Mouse (Mus musculus) cerebellum, adult (tissue): ENCODE data around the gene Kcnk7.

ENCODE experiments used
- ATAC-seq: cut with Nextera tagmentation; 2 replicates; pipeline ENCODE4 v1.9.2; 2017; ENCODE audit warnings: mild to moderate bottlenecking, moderate library complexity, mixed read lengths; ENCODE audit not compliant: insufficient number of reproducible peaks, low FRiP score, low TSS enrichment

The Kcnk7 gene

DNA sequence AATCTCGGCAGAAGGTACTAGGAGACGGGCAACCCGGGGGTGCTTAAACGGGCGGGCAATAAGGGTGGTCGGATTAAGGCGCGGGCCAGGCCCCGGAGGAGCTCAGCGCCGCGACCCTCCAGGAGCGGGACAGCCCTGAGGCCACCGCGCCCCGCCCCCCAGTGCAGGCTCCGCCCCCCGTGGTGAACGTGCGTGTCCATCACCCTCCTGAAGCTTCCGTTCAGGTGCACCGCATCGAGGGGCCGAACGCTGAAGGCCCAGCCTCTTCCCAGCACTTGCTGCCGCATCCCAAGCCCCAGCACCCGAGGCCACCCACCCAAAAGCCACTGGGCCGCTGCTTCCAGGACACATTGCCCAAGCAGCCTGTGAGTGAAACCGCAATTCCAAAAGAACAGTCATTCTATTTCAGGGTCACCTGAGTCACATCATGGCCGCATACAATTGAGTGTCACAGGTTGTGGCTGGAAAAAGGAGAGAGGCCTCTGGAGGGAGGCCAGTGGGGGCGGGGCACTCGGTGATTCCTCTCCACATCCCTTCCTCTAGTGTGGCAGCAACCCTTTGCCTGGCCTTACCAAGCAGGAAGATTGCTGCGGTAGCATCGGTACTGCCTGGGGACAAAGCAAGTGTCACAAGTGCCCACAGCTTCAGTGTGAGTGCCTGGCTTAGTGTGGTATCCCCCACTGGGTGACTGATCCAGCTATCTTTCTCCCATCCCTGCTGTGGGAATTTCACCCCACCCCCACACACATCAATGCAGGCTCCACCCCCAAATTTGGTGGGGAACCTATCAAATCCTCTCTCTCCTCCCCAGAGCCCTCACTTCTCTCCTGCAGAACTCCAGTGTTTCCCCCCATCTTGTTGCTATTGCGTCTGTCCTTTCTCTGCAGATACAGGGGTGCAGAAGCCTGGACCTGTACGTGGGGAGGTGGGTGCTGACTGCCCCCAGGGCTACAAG is 41.9 kb downstream of the Kcnk7 start:
- no peak for ATAC-seq

DNA sequence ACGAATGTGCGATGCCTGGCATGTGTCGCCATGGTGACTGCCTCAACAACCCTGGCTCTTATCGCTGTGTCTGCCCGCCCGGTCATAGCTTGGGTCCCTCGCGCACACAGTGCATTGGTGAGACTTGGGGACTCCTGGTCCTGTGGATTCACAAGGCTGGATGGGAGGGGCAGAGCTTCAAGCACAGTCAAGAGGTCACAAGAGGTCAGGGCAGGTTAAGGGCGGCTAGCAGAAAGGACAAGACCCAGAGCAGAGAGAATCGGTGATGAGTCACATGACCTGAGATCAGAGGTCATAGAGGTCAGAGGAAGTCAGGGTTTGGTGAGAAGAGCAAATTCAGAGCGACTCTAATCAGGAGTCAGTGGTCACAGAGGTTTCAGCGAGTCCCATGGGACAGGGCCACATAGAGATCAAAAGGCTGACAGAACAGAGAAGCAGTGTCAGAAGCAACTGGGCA is 42.8 kb downstream of the Kcnk7 start:
- ATAC-seq, result no peak

GRCm38 (mm10) chr19:5749476-5749875 is 45.3 kb downstream of the Kcnk7 start:
- ATAC-seq, result no peak

DNA sequence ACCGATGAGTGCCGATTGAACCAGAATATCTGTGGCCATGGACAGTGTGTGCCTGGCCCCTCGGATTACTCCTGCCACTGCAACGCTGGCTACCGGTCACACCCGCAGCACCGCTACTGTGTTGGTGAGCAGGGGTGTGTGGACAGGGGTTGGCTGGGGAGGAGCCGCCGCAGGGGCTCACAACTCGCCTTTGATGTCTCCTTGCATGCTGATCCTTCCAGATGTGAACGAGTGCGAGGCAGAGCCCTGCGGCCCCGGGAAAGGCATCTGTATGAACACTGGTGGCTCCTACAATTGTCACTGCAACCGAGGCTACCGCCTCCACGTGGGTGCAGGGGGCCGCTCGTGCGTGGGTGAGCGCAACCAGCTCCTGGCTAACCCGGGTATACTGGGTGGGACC is 46.8 kb downstream of the Kcnk7 start:
- no peak for ATAC-seq

GRCm38 (mm10) chr19:5751742-5752141 is 47.6 kb downstream of the Kcnk7 start:
- no peak for ATAC-seq

DNA sequence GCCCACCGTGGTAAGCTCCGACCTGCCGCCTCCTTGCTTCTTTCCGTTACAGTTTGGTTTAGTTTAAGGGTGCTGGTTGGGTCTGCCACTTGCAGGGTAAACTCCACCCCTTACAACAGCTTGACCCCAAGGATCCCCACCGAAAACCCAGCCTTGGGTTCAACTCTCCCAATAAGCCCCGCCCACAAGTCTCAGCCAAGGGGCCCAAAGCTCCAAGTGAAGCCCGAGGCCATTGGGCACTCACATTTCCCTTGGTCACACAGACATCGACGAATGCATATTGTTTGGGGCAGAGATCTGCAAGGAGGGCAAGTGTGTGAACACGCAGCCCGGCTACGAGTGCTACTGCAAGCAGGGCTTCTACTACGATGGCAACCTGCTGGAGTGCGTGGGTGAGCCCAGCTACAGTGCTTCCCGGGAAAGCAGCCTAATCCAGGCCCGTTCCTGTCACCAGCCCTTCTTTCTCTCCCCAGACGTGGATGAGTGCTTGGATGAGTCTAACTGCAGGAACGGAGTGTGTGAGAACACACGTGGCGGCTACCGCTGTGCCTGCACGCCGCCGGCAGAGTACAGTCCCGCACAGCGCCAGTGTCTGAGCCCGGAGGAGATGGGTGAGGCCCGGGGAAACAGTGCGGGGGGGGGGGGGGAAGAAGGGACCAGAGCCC is 52.3 kb downstream of the Kcnk7 start:
- no peak for ATAC-seq
